Mouse (Mus musculus) stomach, embryonic 16.5 days (tissue): ENCODE results near the gene Bicc1. TPM values are rescaled to one million over a fixed set of nuclear protein-coding genes. Genes with fewer than 3 reads are reported as not detected.

ENCODE experiments used
- ATAC-seq: fragments of 200-750 bp; cut with Nextera tagmentation; 2 replicates; pipeline ENCODE4 v1.8.0; 2017; ENCODE audit warnings: moderate number of reproducible peaks, moderate TSS enrichment; ENCODE audit not compliant: insufficient read depth, low FRiP score
- H3K27ac ChIP-seq: fragments of 300-500 bp; sonication (generic); 2 replicates; pipeline ENCODE4 v1.5.1; 2014; ENCODE audit warnings: low read length
- H3K27me3 ChIP-seq: fragments of 300-500 bp; sonication (generic); 2 replicates; pipeline ENCODE4 v1.6.1; 2014; ENCODE audit warnings: low read length, control low read depth, mixed read lengths; ENCODE audit not compliant: control insufficient read depth, insufficient read depth
- H3K36me3 ChIP-seq: fragments of 300-500 bp; sonication (generic); 2 replicates; pipeline ENCODE4 v1.6.1; 2014; ENCODE audit warnings: low read length; ENCODE audit not compliant: control insufficient read depth, insufficient read depth
- H3K4me1 ChIP-seq: fragments of 300-500 bp; sonication (generic); 2 replicates; pipeline ENCODE4 v1.6.1; 2014; ENCODE audit warnings: low read length, control low read depth, mixed read lengths; ENCODE audit not compliant: control insufficient read depth, insufficient read depth
- H3K4me2 ChIP-seq: fragments of 300-500 bp; sonication (generic); 2 replicates; pipeline ENCODE4 v1.6.1; 2014; ENCODE audit warnings: low read depth, low read length, mixed read lengths
- H3K4me3 ChIP-seq: fragments of 300-500 bp; sonication (generic); replicated peaks from 2 replicates; pipeline ENCODE4 v1.5.1; 2014; ENCODE audit warnings: mild to moderate bottlenecking, low read length
- H3K9ac ChIP-seq: fragments of 300-500 bp; sonication (generic); 2 replicates; pipeline ENCODE4 v1.6.1; 2014; ENCODE audit warnings: low read length
- H3K9me3 ChIP-seq: fragments of 300-500 bp; sonication (generic); replicated peaks from 2 replicates; pipeline ENCODE4 v1.6.1; 2016; ENCODE audit warnings: low read length, control low read depth; ENCODE audit not compliant: control insufficient read depth
- WGBS: fragments of 180-500 bp; shearing (Covaris S2); extraction: QIAGEN DNeasy Blood & Tissue Kit; methylation state at CpG from one replicate; pipeline ENCODE4 v1.1.7; 2014; 5-methylcytosine and 5-hydroxymethylcytosine counted together
- polyA plus RNA-seq: library from polyadenylated mRNA; unstranded; fragments of >200 nt; fragmentation: Nextera tagmentation; extraction: Ambion mirVana; gene quantifications from 2 replicates; pipeline ENCODE4 v1.2.1, GENCODE M21; 2015

Bicc1 gene
- polyA plus RNA-seq, 1 experiment from 2014 or later = 22.1 TPM

- 84% methylated on average over 4 of the region's 4 CpGs for WGBS
These were observed 233.4 kb downstream of the Bicc1 start for GRCm38 (mm10) chr10:70926126-70926525.

GRCm38 (mm10) chr10:70924348-70924747, 235.2 kb downstream of the Bicc1 start:
- 58% methylated on average over 3 of the region's 3 CpGs for WGBS
- no peak for ATAC-seq
- no peaks in the 10 kb centered on the region for H3K27me3 ChIP-seq
- H3K4me3 ChIP-seq = no peak overlapping the region
- no peaks in the 10 kb centered on the region for H3K4me1 ChIP-seq
- 0 out of 2 replicates have a peak, but pooled peaks cover 2% of the 10 kb centered on the region for H3K36me3 ChIP-seq
- H3K9ac ChIP-seq = no peak overlapping the region
- H3K4me2 ChIP-seq = no peak overlapping the region
- H3K27ac ChIP-seq = no peak overlapping the region
- no peaks in the 10 kb centered on the region for H3K9me3 ChIP-seq

More at GRCm38 (mm10) chr10:70926126-70926525, 233.4 kb downstream of the Bicc1 start:
- Histone ChIP-seq H3K4me2 (no peak overlapping the region), H3K9me3 (no peaks in the 10 kb centered on the region), H3K36me3 (peaks cover 8% of the 10 kb centered on the region; the same call in 1 of the 2 replicates), H3K4me3 (no peak overlapping the region), H3K4me1 (no peaks in the 10 kb centered on the region), H3K27ac (no peak overlapping the region), H3K27me3 (no peaks in the 10 kb centered on the region), H3K9ac (no peak overlapping the region)
- no peak for ATAC-seq

- Histone ChIP-seq H3K36me3 (0 out of 2 replicates have a peak, but pooled peaks cover 2% of the 10 kb centered on the region), H3K4me2 (no peak overlapping the region), H3K27ac (no peak overlapping the region), H3K27me3 (no peaks in the 10 kb centered on the region), H3K9me3 (no peaks in the 10 kb centered on the region), H3K9ac (no peak overlapping the region), H3K4me1 (no peaks in the 10 kb centered on the region), H3K4me3 (no peak overlapping the region)
- WGBS = 82% methylated on average over 3 of the region's 3 CpGs
- no peak for ATAC-seq
These were observed 235.6 kb downstream of the Bicc1 start for GRCm38 (mm10) chr10:70923936-70924335.

GRCm38 (mm10) chr10:70921481-70921880, 238.0 kb downstream of the Bicc1 start:
- Histone ChIP-seq H3K4me1 (no peaks in the 10 kb centered on the region), H3K27ac (no peak overlapping the region), H3K27me3 (no peaks in the 10 kb centered on the region), H3K4me2 (no peak overlapping the region), H3K4me3 (no peak overlapping the region), H3K9me3 (0 out of 2 replicates have a peak, but pooled peaks cover 3% of the 10 kb centered on the region), H3K36me3 (0 out of 2 replicates have a peak, but pooled peaks cover 2% of the 10 kb centered on the region), H3K9ac (no peak overlapping the region)
- ATAC-seq = no peak
- 83% methylated on average over 6 of the region's 6 CpGs for WGBS

- H3K4me2 ChIP-seq = no peak overlapping the region
- no peak for ATAC-seq
- no peak overlapping the region for H3K27ac ChIP-seq
- H3K9ac ChIP-seq = no peak overlapping the region
- H3K4me3 ChIP-seq = no peak overlapping the region
- WGBS = 57% methylated on average over 1 of the region's 1 CpGs
- 0 out of 2 replicates have a peak, but pooled peaks cover 3% of the 10 kb centered on the region for H3K9me3 ChIP-seq
- H3K36me3 ChIP-seq = 0 out of 2 replicates have a peak, but pooled peaks cover 2% of the 10 kb centered on the region
- H3K4me1 ChIP-seq = no peaks in the 10 kb centered on the region
- H3K27me3 ChIP-seq = no peaks in the 10 kb centered on the region
These were observed 239.6 kb downstream of the Bicc1 start for GRCm38 (mm10) chr10:70919851-70920250.

- Histone ChIP-seq H3K9me3 (0 out of 2 replicates have a peak, but pooled peaks cover 3% of the 10 kb centered on the region), H3K36me3 (0 out of 2 replicates have a peak, but pooled peaks cover 2% of the 10 kb centered on the region), H3K4me2 (no peak overlapping the region), H3K27me3 (no peaks in the 10 kb centered on the region), H3K4me1 (no peaks in the 10 kb centered on the region), H3K4me3 (no peak overlapping the region), H3K27ac (no peak overlapping the region), H3K9ac (no peak overlapping the region)
- 76% methylated on average over 13 of the region's 13 CpGs for WGBS
- ATAC-seq = no peak
These were observed 240.4 kb downstream of the Bicc1 start for GRCm38 (mm10) chr10:70919031-70919663.

- Histone ChIP-seq H3K36me3 (no peaks in the 10 kb centered on the region), H3K4me1 (no peaks in the 10 kb centered on the region), H3K4me2 (no peak overlapping the region), H3K9me3 (0 out of 2 replicates have a peak, but pooled peaks cover 3% of the 10 kb centered on the region), H3K9ac (no peak overlapping the region), H3K4me3 (no peak overlapping the region), H3K27ac (no peak overlapping the region), H3K27me3 (no peaks in the 10 kb centered on the region)
- WGBS = 88% methylated on average over 6 of the region's 6 CpGs
- no peak for ATAC-seq
These were observed 242.8 kb downstream of the Bicc1 start for GRCm38 (mm10) chr10:70916697-70917096.

- no peak for ATAC-seq
- Histone ChIP-seq H3K4me3 (no peak overlapping the region), H3K4me1 (no peaks in the 10 kb centered on the region), H3K9ac (no peak overlapping the region), H3K36me3 (no peaks in the 10 kb centered on the region), H3K9me3 (0 out of 2 replicates have a peak, but pooled peaks cover 3% of the 10 kb centered on the region), H3K27ac (no peak overlapping the region), H3K4me2 (no peak overlapping the region), H3K27me3 (no peaks in the 10 kb centered on the region)
- WGBS = 90% methylated on average over 6 of the region's 6 CpGs
These were observed 244.4 kb downstream of the Bicc1 start for GRCm38 (mm10) chr10:70915096-70915495.

GRCm38 (mm10) chr10:70903936-70904335, 255.6 kb downstream of the Bicc1 start:
- ATAC-seq = no peak
- Histone ChIP-seq H3K9ac (no peak overlapping the region), H3K27me3 (no peaks in the 10 kb centered on the region), H3K9me3 (no peaks in the 10 kb centered on the region), H3K4me3 (no peak overlapping the region), H3K36me3 (no peaks in the 10 kb centered on the region), H3K4me2 (no peak overlapping the region), H3K4me1 (no peaks in the 10 kb centered on the region), H3K27ac (no peak overlapping the region)
- 67% methylated on average over 7 of the region's 7 CpGs for WGBS
